8 mouse cellular contexts compared by ENCODE assay signal in the genomic region with DNA sequence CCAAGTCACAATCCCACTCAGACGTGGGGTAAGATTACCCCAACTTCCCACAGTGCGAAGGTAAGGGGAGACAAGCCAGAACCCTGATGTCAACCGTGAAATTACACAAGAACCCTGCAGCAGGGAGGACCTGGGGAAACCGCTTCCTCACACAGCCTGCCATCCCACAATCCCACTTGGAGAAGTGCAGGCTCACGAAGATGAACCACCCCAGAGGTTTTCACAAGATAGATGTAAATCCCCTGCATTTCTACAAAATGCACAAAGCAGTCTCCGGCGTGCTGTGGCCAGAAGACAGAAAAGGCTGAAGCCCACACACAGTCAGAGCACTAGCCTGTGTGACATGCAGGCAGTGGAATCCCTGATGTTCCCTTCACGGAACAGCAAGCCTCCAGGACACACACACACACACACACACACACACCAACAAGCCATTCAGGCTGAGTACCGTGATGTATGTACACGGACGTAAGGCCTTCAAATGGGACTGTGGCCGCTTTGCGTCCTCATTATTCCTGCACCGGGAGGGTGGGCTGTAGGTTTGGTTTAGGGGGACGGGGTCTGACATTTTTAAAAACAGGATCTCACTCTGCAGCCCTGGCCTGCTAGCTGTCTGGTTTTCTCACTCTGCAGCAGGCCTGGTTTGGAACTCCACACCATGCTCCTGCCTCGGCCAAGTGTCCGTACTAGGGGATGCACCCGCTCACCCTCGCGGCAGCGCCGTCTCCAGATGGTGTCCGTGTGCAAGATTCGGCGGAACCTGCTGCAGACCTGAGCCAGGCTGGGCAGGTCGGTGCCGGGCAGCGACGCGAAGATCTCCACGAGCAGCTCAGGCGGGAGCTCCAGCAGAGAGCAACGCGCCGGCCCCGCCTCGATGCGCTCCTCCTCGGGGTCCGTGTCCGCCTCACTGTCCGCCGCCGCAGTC. TPM values are rescaled to one million over a fixed set of nuclear protein-coding genes. Genes with fewer than 3 reads are reported as not detected.
DNase-seq lines count a peak whose midpoint lies in the region; ATAC-seq and TF ChIP-seq lines count a peak whose summit lies in the region.

No protein-coding gene starts in this region.

- no peak for DNase-seq in gastrocnemius, adult 2 months
- DNase-seq in gastrocnemius, postnatal 36 days, result no peak
- peak; percentile 50 for DNase-seq in 416B (ENCODE audit: low read depth)
- DNase-seq in cerebellum, postnatal 14 days, result peak; percentile 43 to 52
- DNase-seq in hindbrain, embryonic 14.5 days (ENCODE audit: low spot score), result peak; percentile 53
- no peak for DNase-seq in right cerebral cortex, postnatal 36 days (ENCODE audit: low spot score in 2 of 2)
- DNase-seq in ovary, postnatal 14 days (ENCODE audit: low spot score), result no peak

- peak overlapping the region; percentile 77 for H3K9ac ChIP-seq in hindbrain, embryonic 14.5 days
- peak overlapping the region; percentile 86 for H3K9ac ChIP-seq in midbrain, embryonic 13.5 days (replicated peaks)

- TF ChIP-seq CTCF in gastrocnemius, adult 2 months (IDR thresholded peaks at IDR 0.05), result no peak

- peak; percentile 46; the same call in 1 of the 2 replicates for ATAC-seq in hindbrain, embryonic 14.5 days (ENCODE audit: low FRiP score)
- ATAC-seq in midbrain, embryonic 13.5 days, result peak; percentile 79

- no peaks in the 10 kb centered on the region for H3K9me3 ChIP-seq in hindbrain, embryonic 14.5 days (ENCODE audit: control insufficient read depth, low read length)
- no peaks in the 10 kb centered on the region for H3K9me3 ChIP-seq in midbrain, embryonic 13.5 days

- no peaks in the 10 kb centered on the region for H3K36me3 ChIP-seq in hindbrain, embryonic 14.5 days (replicated peaks; ENCODE audit: control insufficient read depth, insufficient read depth)
- H3K36me3 ChIP-seq in midbrain, embryonic 13.5 days, result no peaks in the 10 kb centered on the region

- no peaks in the 10 kb centered on the region for H3K27me3 ChIP-seq in hindbrain, embryonic 14.5 days (ENCODE audit: control insufficient read depth, insufficient read depth, low read length)
- H3K27me3 ChIP-seq in midbrain, embryonic 13.5 days, result no peaks in the 10 kb centered on the region

- peaks cover 22% of the 10 kb centered on the region for H3K4me1 ChIP-seq in hindbrain, embryonic 14.5 days (replicated peaks; ENCODE audit: control insufficient read depth, insufficient read depth, low read length)
- peaks cover 40% of the 10 kb centered on the region for H3K4me1 ChIP-seq in midbrain, embryonic 13.5 days (replicated peaks)

- intact Hi-C loops in gastrocnemius, adult 2 months (cut with DNase I), result no loop called here
- intact Hi-C loops in gastrocnemius, postnatal 36 days (cut with DNase I), result loop anchor here (2.0 kb wide), 1 partner anchor 29 kb away; no protein-coding TSS in a partner anchor

- peak overlapping the region; percentile 99 for H3K27ac ChIP-seq in gastrocnemius, adult 2 months
- H3K27ac ChIP-seq in hindbrain, embryonic 14.5 days, result peak overlapping the region; percentile 59
- peak overlapping the region; percentile 75 for H3K27ac ChIP-seq in midbrain, embryonic 13.5 days

- H3K4me3 ChIP-seq in gastrocnemius, adult 2 months, result peak overlapping the region; percentile 78
- peak overlapping the region; percentile 69 for H3K4me3 ChIP-seq in hindbrain, embryonic 14.5 days (replicated peaks; ENCODE audit: low read length)
- peak overlapping the region; percentile 66 for H3K4me3 ChIP-seq in midbrain, embryonic 13.5 days (replicated peaks)

- under 1% methylated on average over 40 of the region's 44 CpGs for WGBS in hindbrain, embryonic 14.5 days
- under 1% methylated on average over 44 of the region's 44 CpGs for WGBS in midbrain, embryonic 13.5 days

- H3K4me2 ChIP-seq in hindbrain, embryonic 14.5 days (replicated peaks), result peak overlapping the region; percentile 58
- H3K4me2 ChIP-seq in midbrain, embryonic 13.5 days (replicated peaks), result peak overlapping the region; percentile 87

RNA-seq across cellular contexts. Expression of gene Fbxo31, which starts 0.6 kb away (rescaled TPM):
- 100 to 1,000 TPM; 141 to 165 TPM for total RNA-seq in gastrocnemius, adult 2 months (2021)
- total RNA-seq in gastrocnemius, postnatal 36 days (2021), result 100 to 1,000 TPM; 100 to 124 TPM
- 36.2 and 38.1 TPM in 2 replicates for polyA plus RNA-seq in hindbrain, embryonic 14.5 days (2014; fragmentation: Nextera tagmentation; extraction: Ambion mirVana)
- polyA plus RNA-seq in midbrain, embryonic 13.5 days (2015; fragmentation: Nextera tagmentation; extraction: Ambion mirVana), result 21.3 and 22.9 TPM in 2 replicates

RNA-seq across cellular contexts. Expression of gene Map1lc3b, which starts 12.1 kb away (rescaled TPM):
- total RNA-seq in gastrocnemius, adult 2 months (2021), result 100 to 1,000 TPM; 166 to 175 TPM
- 100 to 1,000 TPM; 133 to 158 TPM for total RNA-seq in gastrocnemius, postnatal 36 days (2021)
- 389 and 391 TPM in 2 replicates for polyA plus RNA-seq in hindbrain, embryonic 14.5 days (2014; fragmentation: Nextera tagmentation; extraction: Ambion mirVana)
- polyA plus RNA-seq in midbrain, embryonic 13.5 days (2015; fragmentation: Nextera tagmentation; extraction: Ambion mirVana), result 364 and 371 TPM in 2 replicates

RNA-seq across cellular contexts. Expression of gene 1700018B08Rik, which starts 33.9 kb away (rescaled TPM):
- total RNA-seq in gastrocnemius, adult 2 months (2021), result not detected
- total RNA-seq in gastrocnemius, postnatal 36 days (2021), result not detected
- polyA plus RNA-seq in hindbrain, embryonic 14.5 days (2014; fragmentation: Nextera tagmentation; extraction: Ambion mirVana), result not detected in 2 replicates
- polyA plus RNA-seq in midbrain, embryonic 13.5 days (2015; fragmentation: Nextera tagmentation; extraction: Ambion mirVana), result not detected in 2 replicates

Comparison
In these comparisons a context has a peak if more than half of its experiments do, and no peak if none do; other contexts are left out.
1. DNase-seq: peak in 416B (single experiment), cerebellum, postnatal 14 days (2 of 2) and hindbrain, embryonic 14.5 days (single experiment); none in gastrocnemius, adult 2 months (single experiment), gastrocnemius, postnatal 36 days (0 of 2), right cerebral cortex, postnatal 36 days (0 of 2) and ovary, postnatal 14 days (single experiment).
2. Peak in every context shown above with its lines, with median percentiles within 50 percentile points of each other: H3K27ac ChIP-seq and H3K4me3 ChIP-seq.